Mouse (Mus musculus) liver, embryonic 14.5 days (tissue): ENCODE measurements around the gene Ep400.

ENCODE experiments used
- CTCF ChIP-seq: IDR thresholded peaks from 2 replicates; pipeline ENCODE4 v1.5.1; 2016; ENCODE audit warnings: antibody characterized with exemption, low read depth, control low read depth
- EP300 ChIP-seq: IDR thresholded peaks from 2 replicates; pipeline ENCODE4 v1.6.1; 2016; ENCODE audit warnings: antibody characterized with exemption, low read depth

DNA sequence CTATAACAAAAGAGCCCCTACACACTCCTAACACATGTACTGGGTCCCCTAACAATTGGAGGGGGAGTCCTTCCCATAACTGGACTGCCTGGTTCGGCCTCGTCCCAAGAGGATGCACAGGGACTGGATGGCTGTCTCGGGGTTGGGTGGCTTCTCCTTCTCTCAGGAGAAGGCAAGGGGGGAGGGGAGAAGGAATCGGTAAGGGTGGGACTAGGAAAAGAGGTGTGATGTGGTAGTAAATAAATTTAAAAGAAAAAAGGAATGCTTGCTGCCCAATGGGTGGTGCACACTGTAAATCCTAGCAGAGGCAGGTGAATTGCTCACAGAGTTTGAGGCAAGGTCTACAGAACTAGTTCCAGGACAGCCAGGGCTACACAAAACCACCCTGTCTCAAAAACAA, 35.6 kb upstream of the Ep400 start:
- TF ChIP-seq CTCF (no peak), EP300 (no peak)
